Mouse (Mus musculus): ENCODE measurements at regions not wholly inside any gene's neighbourhood (a gene's known extent, or its start where the extent isn't known, plus 50 kb on each side); places are given as distances from the start of the nearest gene placed in this dataset.

DNA sequence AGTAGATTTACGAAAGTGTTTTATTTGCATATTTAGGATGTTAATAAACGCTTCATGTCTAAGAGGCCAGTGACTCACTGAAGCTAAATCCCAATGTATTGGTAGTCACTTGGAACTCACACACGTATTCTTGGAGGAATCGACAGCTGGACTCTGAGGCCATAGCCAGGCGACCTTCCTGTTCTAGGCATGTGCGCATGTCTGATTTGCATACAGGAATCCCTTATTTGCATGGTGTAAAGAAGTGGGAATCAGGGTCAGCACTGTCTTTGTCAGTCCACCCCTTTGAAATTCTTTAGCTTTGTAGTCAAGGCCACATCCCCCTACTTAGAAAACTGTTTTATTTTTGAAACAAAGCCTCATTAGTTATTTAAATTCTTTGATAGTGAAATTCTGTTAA is 308.4 kb downstream of the Fat4 start:
- TF ChIP-seq CTCF (IDR thresholded peaks at IDR 0.05; ENCODE audit: control insufficient read depth, insufficient read depth, insufficient replicate concordance, low read depth, low read length) (no peak), POLR2A (IDR thresholded peaks at IDR 0.05; ENCODE audit: control insufficient read depth, low read depth, low read length) (no peak)

Data from testis, adult 2 months (tissue).